Mouse (Mus musculus) NIH3T3 (cell line): ENCODE results near the gene Stx1a.
A peak's percentile ranks its signal among the peaks of the same experiment; 100 is the strongest.
"Not testable (repeated sequence)": the region's sequence is repeated elsewhere in the genome, so short reads cannot be mapped to it uniquely, and the experiment has no call there.

ENCODE experiments used
- DNase-seq: peaks from one replicate; pipeline ENCODE4 v3.0.0-alpha.2; 2012; ENCODE audit warnings: low read depth

The Stx1a gene

DNA sequence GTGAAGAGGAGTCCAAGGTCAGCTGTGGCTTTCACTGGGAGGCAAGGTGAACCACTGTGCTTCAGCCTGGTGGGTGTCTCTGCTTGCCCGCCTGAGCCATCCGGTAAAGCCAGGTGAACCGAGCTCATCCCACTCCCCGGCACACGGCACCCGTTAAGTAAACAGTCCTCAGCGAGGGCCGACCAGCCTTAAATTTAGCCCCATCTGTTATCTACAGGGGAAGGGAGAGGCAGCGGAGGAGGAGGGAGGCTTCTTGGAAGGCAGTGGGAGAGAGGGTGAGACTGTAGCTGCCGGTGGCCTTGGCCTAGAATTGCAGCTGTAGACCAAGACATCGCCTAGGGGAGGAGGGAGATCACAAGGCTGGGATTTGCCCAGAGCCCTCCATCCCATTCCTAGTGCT lies 17.5 kb downstream of the Stx1a start:
- no peak for DNase-seq

DNA sequence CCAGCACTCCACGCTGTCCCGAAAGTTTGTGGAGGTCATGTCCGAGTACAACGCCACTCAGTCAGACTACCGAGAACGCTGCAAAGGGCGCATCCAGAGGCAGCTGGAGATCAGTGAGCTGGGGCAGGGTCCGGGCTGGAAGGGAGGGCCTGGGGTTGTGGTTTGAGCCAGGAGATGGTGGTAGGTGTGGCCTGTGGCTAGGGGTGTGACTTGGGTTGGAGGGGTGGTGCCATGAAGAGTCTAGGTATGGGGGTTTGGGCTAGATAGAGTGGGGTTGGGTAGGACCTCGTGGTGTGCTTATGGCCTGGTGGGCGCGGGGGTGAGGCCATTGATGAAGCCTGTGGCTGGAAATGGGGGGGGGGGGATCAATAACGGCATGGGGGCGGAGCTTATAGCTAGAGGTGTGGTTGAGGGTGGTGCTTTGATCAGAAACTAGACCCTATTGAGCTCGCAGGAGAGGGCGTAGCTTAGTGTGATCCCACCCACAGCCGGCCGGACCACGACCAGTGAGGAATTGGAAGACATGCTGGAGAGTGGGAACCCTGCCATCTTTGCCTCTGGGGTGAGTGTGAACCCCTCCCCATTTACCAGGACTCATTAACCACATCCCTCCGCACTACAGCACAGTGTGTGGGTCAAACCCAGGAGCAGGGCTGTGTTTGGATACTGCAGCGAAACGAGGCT lies 19.0 kb downstream of the Stx1a start:
- no peak for DNase-seq

DNA sequence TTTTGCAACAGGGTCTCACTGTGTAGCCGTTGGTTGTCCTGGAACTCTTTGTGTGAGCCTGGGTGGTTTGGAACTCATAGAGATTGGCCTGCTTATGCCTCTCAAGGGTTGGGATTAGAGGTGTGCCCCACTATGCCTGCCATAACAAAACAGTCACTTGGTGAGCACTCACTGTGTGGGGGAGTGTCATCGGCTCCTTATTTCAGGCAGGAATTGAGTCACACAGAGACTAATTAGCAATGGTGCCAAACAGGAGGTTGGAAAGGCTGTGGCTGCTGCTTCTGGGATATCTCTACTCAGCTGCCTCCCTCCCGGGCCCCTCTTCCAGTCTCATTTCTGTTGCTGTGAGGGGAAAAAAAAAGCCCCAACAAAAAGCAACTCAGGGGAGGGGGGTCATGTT lies 21.3 kb downstream of the Stx1a start:
- no peak for DNase-seq

DNA sequence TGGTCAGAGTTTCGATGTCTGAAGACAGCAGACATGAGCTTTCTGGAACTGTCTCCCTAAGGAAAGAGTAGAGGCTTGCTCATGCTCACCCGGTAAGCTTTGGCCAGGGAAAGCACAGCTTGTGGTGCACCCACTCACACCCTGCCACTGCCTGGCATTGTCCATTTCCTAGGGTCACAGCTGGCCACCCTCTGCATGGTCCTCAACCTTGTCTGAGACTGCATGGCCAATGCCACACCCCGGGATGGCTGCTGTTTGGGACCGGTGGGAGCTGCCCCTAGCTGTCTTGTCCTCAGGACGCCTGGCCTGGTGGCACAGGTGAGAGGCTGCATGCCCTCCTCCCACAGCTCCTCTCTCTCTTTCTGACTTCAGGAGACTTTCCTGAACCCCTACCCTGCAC lies 25.3 kb downstream of the Stx1a start:
- DNase-seq: no peak

DNA sequence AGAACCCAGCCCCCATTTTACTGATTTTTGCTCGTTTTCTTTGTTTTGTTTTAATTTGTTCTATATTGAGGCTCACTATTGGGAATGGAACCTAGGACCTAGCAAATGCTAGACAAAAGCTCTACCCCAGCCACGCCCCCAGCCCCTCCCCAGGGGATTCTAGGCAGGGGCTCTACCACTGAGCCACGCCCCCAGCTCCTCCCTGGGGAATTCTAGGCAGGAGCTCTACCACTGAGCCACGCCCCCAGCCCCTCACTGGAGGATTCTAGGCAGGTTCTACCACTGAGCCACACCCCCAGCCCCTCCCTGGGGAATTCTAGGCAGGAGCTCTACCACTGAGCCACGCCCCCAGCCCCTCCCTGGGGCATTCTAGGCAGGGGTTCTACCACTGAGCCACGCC lies 26.0 kb downstream of the Stx1a start:
- not testable (repeated sequence) for DNase-seq

DNA sequence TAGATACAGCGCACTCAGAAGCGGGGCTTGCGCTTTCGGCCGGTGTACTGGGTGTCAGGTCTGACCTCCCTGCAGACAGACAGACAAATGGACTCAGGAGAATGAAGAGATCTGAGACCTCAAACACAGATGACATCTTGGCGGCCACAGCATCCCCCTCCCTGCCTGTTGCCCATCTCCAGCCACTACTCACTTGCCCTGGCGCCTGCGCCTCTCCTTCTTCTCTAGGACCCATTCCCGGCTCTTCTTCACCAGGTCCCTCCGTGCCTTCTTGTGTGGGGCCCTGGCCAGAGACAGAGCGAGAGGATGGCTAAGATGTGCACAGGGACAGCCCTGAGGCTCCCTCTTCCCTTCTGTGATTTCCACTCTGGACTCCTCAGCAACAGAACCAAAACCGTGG lies 30.1 kb downstream of the Stx1a start:
- DNase-seq: no peak

DNA sequence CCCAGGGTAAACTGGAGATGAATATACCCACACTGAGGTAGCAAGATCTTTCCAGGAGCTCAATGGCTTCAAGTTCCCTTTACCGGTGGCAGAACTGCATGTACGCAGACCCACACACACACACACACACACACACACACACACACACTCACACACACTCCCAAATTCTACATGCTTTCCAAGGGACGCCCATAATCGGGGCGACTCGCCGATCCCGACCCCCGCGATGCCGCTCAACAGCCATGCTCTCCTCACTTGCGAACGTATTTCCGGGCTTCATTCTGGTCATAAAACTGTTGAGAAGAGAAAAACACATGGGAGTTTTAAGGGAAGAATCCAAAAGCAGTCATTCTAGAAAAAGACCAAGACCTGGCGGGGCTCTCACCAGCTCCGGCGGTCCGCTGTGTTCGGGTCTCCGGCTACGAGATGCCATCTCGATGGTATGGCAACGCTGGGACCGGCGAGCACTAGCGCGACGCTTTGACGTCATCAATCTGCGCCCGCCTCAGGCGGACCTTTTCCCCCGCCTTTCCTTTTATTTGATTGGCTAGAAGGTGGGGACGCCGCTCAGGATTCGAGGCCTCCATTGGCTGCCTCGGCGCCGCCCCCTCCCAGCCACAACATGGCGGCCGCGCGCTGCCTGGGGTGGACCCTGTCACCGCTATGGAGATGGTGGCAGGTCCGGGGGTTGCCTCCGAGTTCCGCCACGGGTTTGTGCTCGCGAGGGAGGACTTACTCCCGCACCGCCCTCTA lies 40.5 kb downstream of the Stx1a start, which contains the start of gene Dnajc30:
Gene Dnajc30, plus strand, starts transcription at position 574 of the 753 bp plus-strand sequence.
- DNase-seq: peak; percentile 98

DNA sequence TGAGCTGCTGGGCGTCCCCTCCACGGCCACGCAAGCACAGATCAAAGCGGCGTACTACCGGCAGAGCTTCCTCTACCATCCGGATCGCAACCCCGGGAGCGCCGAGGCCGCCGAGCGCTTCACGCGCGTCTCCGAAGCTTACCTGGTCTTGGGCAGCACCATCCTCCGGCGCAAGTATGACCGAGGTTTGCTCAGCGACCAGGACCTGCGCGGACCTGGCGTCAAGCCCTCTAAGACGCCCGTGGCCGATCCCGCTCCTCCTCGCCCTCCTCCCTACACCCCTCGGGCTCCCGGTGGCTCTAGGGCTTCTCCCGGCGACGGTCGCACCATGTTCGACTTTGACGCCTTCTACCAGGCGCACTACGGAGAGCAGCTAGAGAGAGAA lies 41.1 kb downstream of the Stx1a start:
- no peak for DNase-seq

DNA sequence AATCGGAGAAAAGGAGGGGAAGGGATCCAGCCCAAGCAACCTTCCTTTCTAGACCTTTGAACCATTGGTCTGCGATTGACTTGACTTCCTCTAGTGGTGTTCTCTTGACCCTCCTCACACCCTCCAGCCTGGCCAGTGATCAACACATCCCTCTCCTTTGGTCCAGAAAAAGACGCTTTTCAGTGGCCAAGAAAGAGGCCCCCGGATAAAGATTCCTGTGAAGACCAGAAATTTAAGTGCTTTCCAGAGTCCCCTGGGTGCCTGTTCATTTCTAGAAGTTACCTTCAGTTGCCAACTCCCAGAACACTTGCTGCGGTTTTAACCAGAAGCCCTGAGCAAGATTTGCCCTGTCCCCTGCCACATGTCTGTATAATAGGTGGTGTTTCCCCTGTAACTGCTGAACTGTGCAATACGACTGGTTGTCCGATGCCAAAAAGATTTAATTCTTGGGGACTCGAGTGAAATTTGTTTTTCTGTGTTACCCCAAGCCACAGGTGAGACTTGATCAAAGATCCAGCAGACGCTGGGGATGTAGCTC lies 41.7 kb downstream of the Stx1a start, which contains the start of gene Bud23:
Gene Bud23, minus strand, starts transcription at position 51 of the 538 bp plus-strand sequence.
- DNase-seq: not testable (repeated sequence)

DNA sequence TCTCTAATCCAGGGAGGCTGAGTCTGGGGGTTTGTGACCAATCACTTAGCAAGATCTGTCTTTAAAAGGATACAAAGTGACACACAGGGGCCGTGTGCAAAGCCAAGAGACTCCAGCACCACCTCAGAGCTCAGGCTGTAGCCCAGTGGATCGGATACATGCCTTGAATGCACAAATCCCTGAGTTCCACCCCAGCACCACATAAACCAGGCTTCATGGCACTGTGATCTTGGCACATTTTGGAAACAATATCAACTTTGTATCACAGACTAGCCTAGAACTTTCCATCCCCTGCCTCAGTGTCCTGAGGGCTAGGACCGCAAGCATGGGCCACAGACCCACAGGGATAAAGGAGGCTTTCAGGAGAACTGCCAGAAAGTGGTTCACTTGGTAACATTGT lies 42.7 kb downstream of the Stx1a start:
- DNase-seq: no peak

DNA sequence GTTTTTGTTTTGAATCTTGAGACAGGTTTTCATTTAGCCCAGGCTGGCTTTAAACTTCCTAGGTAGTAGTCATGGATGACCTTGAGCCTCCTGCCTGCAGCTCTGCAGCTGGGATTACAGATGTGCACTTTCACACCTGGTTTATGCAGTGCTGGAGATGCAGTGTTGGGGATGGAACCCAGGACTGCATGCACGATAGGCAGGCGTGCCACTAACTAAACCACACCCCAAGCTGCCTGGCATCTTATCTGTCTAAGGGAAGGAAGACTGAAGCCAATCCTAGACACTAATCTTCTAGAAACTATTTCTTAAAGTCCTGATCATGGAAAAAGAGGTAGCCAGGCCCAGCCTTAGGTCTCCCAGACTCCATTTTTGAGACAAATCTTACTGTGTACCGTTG lies 47.2 kb downstream of the Stx1a start:
- no peak for DNase-seq

DNA sequence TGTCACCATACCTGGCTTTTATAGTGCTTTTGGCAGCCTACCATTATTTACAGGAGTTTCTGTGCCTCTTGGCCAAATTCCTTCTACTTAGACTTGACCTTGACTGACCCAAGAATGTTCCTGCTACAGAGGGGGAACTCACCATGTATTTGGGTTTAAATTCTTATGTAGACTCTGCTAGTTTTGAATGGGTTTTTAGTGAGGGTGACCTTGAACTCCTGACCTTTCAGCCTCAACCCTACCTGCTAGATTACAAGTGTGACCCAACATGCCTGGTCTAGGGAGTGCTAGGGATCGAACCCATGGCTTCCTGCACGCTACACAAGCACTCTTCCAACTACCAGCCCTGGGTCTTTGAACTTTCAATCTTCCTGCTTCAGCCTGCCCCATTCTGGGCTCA lies 48.8 kb downstream of the Stx1a start:
- no peak for DNase-seq

DNA sequence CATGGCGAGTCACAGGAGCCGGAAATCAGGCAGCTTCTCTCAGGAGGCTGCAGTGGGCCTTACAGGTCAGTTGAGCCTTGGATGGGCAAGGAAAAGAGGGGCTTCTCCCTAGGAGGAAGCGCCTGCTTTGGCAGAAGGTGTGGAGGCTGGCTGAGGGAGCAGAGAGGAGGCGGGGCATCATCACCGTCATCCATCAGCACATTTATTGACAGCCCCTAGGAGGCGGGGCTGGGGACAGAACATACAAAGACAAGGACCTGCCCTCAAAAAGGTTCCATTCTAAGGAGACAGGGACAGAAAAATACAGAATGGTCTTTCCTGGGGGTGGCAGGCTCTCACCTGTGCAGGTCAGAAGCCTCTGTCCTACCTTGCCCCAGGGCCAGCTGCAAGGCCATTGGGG lies 49.4 kb downstream of the Stx1a start:
- DNase-seq: no peak

DNA sequence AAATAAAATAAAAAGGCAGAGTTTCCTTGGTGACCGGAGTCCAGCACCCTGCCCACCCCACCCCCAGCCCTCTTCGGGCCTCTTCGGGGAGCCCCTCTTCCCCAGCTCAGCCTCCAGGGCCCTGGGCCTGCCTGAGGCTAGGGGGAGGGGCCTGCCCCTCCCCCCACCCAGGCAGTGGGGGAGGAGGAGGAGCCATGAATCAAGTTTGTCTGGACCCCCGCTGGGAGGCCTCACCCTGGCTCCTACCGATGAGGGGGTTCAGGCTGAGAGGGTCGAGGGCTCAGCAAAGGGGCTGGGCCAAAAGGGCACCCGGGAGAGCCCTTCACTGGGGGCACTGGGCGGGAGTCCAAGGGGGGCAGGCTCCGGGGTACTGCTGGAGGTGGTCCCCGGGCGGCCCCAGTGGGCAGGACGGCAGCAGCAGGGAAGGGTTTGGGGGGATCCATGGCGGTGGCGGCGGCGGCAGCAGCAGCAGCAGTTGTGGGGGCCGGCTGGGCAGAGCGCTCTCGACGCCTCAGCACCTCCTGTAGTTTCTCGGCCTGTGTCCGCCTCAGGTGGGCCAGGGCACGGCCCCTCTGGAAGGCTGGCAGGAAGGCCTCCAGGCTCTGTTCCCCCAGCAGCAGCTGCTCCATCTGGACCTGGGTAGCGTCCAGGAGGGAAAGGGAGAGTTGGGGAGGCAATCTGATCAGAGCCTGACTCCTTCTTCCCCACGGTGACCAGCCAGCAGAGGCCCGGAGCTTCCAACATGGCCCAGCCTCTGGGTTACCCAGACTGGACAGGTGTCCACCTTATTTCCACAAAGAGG lies 50.3 kb downstream of the Stx1a start:
- DNase-seq: no peak

DNA sequence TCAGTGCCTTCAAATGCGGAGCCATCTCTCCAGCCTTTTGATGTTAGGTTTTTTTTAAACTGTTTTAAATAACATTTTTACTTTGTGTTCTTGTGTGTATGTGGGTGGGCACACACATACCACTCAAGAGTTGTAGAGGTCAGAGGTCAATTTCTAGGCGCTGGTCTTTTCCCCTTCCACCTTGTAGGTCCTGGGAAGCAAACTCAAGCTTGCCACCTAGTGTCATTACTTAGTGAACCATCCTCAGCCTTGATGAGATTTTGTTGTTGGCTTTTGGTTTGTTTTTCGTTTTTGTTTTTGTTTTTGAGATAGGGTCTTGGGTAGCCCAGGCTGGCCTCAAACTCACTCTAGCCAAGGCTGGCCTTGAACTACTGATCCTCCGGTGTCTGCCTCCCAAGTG lies 52.4 kb downstream of the Stx1a start:
- no peak for DNase-seq

DNA sequence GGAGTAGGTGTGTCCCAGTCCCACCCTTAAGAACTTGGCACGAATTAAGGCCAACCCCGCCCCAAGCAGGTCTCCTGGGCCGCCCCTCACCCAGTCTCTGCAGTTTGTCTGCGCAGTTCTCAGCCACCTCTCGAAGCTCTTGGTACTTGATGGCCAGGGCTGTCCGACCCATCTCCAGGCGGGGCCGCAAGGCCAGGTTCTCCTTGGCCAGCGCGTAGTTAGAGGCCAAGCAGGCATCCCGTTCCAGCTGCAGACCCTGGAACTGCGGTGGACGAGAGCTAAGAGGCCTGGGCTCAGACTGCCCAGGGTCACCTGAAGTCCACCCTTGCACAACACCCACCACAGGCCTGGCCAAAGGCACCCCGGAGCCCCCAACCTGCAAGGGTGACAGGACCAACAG lies 53.1 kb downstream of the Stx1a start:
- no peak for DNase-seq

DNA sequence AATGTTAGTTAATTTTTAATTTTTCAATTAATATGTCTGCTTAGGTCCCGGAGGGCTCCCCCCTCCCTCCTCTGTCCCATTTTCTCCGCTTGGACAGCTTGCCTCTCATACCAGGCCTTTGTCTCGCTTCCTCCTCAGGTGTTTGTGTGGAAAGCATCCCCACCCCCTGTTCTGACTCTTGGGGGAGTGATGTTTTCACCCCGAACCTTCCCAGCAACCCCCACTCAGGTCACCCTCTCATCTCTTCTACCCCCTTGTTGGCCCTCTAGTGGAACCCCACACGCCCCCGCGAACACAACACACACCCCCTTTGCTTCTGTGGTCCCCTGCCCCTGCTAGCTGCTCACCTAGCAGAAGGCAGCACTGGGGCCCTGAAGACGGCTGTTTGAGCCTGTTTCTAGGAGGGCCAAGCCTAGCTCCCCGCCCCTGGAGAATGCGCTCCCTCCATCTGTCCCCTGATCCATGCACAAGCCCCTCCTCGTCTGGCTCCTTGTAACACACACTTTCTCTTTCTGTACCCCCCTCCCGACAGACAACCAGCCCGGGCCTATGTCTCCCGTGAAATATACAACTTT lies 53.7 kb downstream of the Stx1a start:
- peak; percentile 56 for DNase-seq

DNA sequence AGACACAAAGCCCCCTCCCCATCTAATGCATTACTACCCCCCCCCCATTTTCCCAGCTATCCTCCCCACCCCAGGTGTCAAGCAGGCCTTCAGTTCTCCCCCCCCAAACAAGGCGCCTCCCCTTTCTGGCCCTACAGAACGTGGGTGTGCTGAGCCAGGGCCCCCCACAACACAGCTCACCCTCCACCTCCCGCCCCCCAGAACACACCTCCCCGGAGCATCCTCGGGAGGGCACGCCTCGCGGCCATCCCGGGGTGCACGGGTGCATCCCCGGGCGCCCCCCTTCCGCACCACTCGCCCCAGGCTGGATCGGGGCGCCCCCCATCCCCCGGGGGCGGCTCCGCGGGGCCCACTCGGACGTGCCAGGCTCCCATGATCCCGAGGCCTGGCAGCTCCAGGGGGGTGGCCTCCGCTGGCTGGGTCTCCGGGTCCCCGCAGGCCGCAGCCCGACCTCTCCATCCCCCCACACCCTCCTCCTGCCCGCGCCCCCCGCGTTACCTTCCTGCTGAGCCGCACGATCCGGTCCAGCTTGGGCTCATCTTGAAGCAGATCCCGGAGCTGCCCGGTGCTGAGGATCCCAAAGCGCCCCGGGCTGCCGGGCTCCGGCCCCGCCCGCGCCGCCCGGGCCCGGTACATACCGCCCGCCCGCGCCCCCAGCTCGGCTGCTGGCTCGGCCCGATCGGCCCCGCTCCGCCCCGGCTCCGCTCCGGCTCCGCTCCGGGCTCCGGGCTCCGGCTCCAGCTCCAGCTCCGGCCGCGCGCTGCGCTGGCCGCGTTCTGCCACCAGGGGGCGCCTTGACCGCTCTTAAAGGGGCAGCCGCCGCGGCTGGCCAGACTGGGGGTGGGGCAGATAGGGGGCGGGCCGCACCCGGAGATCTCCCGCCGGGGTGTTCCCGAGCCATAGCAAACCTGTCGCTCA lies 54.5 kb downstream of the Stx1a start, which contains the start of gene Vps37d:
Gene Vps37d, minus strand, starts transcription at position 703 of the 918 bp plus-strand sequence.
- DNase-seq: peak; percentile 98

DNA sequence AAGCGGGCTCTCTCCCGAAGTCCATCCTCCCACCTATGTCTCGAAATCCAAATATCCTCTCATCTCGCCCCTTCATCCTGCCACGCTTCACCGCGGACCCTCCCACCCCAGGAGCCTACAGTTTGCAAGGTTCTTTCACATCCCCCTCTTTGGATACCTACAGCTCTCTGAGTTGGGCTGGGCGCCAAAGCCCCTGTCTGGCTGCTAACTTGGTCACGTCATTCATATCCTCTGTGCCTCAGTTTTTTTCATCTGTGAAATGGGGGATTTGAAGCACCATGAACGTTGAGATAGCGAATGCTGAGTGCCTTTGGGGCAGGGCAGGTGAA lies 55.2 kb downstream of the Stx1a start:
- DNase-seq: no peak

DNA sequence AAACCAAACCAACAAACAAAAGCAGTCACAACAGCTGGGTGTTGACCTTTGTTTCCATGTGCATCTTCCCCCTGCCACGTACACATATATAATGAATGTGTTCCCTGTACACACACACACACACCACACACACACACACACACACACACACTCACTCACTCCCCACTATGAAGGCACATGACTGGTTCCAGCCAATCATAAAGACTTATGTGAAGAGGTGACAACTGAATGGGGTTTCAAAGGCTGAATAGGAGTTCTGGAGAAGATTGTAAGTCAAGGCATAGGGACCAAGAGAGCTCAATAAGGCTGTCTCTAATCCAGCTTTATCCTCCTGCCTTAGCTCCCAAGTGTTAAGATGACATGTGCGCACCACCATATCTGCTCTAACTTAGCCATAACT lies 56.3 kb downstream of the Stx1a start:
- DNase-seq: no peak

DNA sequence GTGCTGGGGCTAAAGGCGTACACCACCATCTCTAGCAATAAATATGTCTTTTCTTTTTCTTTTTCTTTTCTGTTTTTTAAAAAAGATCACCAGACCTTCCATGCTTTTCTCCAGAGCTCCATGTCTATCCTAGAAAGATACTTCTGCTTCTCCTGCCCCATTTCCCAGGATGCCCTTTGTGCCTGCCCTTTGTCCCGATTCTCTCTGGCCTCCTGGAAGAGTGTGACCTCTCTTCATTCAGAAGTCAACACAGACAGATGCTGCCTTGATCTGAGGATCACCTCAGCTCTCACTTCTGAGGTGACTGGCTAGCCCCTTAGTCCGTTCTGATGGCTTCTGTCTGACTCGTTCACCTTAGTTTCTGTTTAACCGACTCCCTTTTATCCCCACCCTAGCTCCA lies 57.3 kb downstream of the Stx1a start:
- DNase-seq: no peak
